Mouse (Mus musculus) neural tube, embryonic 11.5 days (tissue): ENCODE data around the gene Pclaf. TPM values are rescaled to one million over a fixed set of nuclear protein-coding genes. Genes with fewer than 3 reads are reported as not detected.

Source experiments
- ATAC-seq: fragments of 200-750 bp; cut with Nextera tagmentation; 2 replicates; pipeline ENCODE4 v1.8.0; 2017; ENCODE audit warnings: moderate number of reproducible peaks, mild to moderate bottlenecking, moderate TSS enrichment, moderate library complexity; ENCODE audit not compliant: insufficient read depth, low FRiP score, low TSS enrichment
- DNase-seq: peaks from one replicate; pipeline ENCODE4 v3.0.0-alpha.2; 2015; ENCODE audit warnings: low spot score
- H3K27ac ChIP-seq: fragments of 300-500 bp; sonication (generic); 2 replicates; pipeline ENCODE4 v1.5.1; 2014; ENCODE audit warnings: low read depth, mild to moderate bottlenecking, low read length
- H3K27me3 ChIP-seq: fragments of 300-500 bp; sonication (generic); 2 replicates; pipeline ENCODE4 v1.6.1; 2014; ENCODE audit warnings: mild to moderate bottlenecking, low read length, mixed read lengths; ENCODE audit not compliant: control insufficient read depth, insufficient read depth
- H3K36me3 ChIP-seq: fragments of 300-500 bp; sonication (generic); 2 replicates; pipeline ENCODE4 v1.6.1; 2014; ENCODE audit warnings: mild to moderate bottlenecking, low read length, moderate library complexity, mixed read lengths; ENCODE audit not compliant: control insufficient read depth, insufficient read depth
- H3K4me1 ChIP-seq: fragments of 300-500 bp; sonication (generic); 2 replicates; pipeline ENCODE4 v1.6.1; 2014; ENCODE audit warnings: low read length, mixed read lengths; ENCODE audit not compliant: control insufficient read depth, insufficient read depth
- H3K4me2 ChIP-seq: fragments of 300-500 bp; sonication (generic); 2 replicates; pipeline ENCODE4 v1.6.1; 2014; ENCODE audit warnings: low read depth, mild to moderate bottlenecking, moderate library complexity
- H3K4me3 ChIP-seq: fragments of 300-500 bp; sonication (generic); 2 replicates; pipeline ENCODE4 v1.5.1; 2014; ENCODE audit warnings: low read depth, low read length
- H3K9ac ChIP-seq: fragments of 300-500 bp; sonication (generic); 2 replicates; pipeline ENCODE4 v1.6.1; 2014; ENCODE audit warnings: mild to moderate bottlenecking, low read length
- H3K9me3 ChIP-seq: fragments of 300-500 bp; sonication (generic); 2 replicates; pipeline ENCODE4 v1.6.1; 2016; ENCODE audit warnings: low read length; ENCODE audit not compliant: control insufficient read depth
- WGBS: fragments of 180-500 bp; shearing (Covaris S2); extraction: QIAGEN DNeasy Blood & Tissue Kit; methylation state at CpG from one replicate; pipeline ENCODE4 v1.1.7; 2014; 5-methylcytosine and 5-hydroxymethylcytosine counted together
- polyA plus RNA-seq: library from polyadenylated mRNA; unstranded; fragments of >200 nt; fragmentation: Nextera tagmentation; extraction: Ambion mirVana; gene quantifications from 2 replicates; pipeline ENCODE4 v1.2.1, GENCODE M21; 2014

Gene Pclaf
- 203 and 215 TPM in 2 replicates for polyA plus RNA-seq

DNA sequence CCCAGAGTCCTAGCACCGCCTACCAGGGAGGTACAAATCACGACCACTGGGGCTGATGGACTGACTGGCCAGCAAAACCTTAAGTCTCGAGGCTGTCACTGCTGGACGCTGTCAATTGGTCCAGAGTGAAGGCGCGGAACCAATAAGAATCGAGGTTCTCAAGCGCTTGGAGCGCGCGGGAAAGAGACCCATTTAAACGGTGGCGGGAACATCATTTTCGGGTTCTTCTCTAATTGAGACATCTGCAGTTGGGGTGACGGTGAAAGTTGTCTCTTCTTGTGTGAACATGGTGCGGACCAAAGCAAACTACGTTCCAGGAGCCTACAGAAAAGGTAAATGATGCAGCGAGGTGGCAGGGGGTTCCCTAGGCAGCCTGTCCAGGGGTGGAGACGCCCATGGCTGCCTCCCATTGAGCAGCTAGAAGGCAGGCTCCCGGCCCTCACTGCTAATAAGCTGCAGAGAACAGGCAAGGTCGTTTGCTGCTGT lies at the start of gene Pclaf:
Gene Pclaf (plus strand): TSS at position 95 of the 486 bp plus-strand sequence.
- Histone ChIP-seq H3K9me3 (no peaks in the 10 kb centered on the region), H3K36me3 (peaks cover 3% of the 10 kb centered on the region), H3K9ac (peak within 1 kb of the TSS; percentile 75), H3K4me2 (peak within 1 kb of the TSS; percentile 81), H3K27ac (0 out of 2 replicates have a peak within 1 kb of the TSS, but pooled peaks have one; percentile 35), H3K4me3 (peak within 1 kb of the TSS; percentile 71), H3K27me3 (no peaks in the 10 kb centered on the region), H3K4me1 (peaks cover 3% of the 10 kb centered on the region; the same call in 1 of the 2 replicates)
- peak; percentile 88 for ATAC-seq
- DNase-seq = peak; percentile 89
- under 1% methylated on average over 21 of the region's 21 CpGs for WGBS

DNA sequence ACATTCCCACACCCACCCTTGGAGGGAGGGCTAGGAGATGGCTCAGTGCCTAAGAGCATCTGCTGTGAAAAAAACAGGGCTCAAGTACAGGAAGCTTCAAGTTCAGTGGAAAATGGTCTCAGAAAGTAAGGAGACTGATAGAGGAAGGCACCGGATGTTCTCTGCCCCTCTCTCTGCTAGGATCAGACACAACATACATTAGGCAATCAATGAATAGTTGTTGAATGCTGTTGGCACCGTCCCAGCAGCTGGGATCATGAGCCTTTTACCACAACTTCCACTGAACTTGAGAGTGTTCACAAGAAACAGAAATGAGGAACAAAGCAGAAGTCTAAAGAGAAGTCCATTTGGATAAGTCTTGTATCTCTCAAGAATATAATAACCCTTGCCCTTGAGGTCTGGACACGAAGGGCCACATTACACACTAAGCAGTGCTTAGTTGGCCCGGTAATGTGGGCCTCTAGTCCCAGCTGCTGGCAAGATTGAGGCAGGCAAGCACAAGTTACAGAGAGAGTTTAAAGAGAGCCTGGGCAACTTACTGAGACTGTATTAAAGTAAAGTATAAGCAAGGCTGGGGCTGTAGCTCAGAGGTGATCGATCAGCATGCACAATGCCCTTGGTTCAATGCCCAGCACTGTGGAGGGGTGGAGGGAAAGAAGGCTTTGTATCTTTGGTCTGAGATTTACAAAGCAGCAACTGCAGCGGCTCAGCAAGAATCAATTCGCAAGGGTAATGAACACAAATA lies 45.4 kb upstream of the Pclaf start:
- no peak overlapping the region for H3K4me2 ChIP-seq
- H3K4me1 ChIP-seq = peaks cover 23% of the 10 kb centered on the region
- no peak overlapping the region for H3K4me3 ChIP-seq
- H3K27me3 ChIP-seq = no peaks in the 10 kb centered on the region
- no peak for ATAC-seq
- DNase-seq = peak; percentile 16
- no peak overlapping the region for H3K9ac ChIP-seq
- 60% methylated on average over 7 of the region's 7 CpGs for WGBS
- no peaks in the 10 kb centered on the region for H3K36me3 ChIP-seq
- peak overlapping the region; percentile 62; the same call in 1 of the 2 replicates for H3K27ac ChIP-seq
- no peaks in the 10 kb centered on the region for H3K9me3 ChIP-seq

GRCm38 (mm10) chr9:65848154-65848553 lies 41.9 kb upstream of the Pclaf start:
- H3K9ac ChIP-seq = no peak overlapping the region
- H3K36me3 ChIP-seq = no peaks in the 10 kb centered on the region
- H3K27me3 ChIP-seq = no peaks in the 10 kb centered on the region
- H3K4me2 ChIP-seq = no peak overlapping the region
- no peak overlapping the region for H3K4me3 ChIP-seq
- peaks cover 23% of the 10 kb centered on the region for H3K4me1 ChIP-seq
- DNase-seq = peak; percentile 19
- no peaks in the 10 kb centered on the region for H3K9me3 ChIP-seq
- ATAC-seq = no peak
- no peak overlapping the region for H3K27ac ChIP-seq

- no peak overlapping the region for H3K9ac ChIP-seq
- DNase-seq = no peak
- H3K9me3 ChIP-seq = no peaks in the 10 kb centered on the region
- no peak overlapping the region for H3K27ac ChIP-seq
- H3K36me3 ChIP-seq = no peaks in the 10 kb centered on the region
- no peak overlapping the region for H3K4me3 ChIP-seq
- WGBS = 26% methylated on average over 1 of the region's 1 CpGs
- H3K4me1 ChIP-seq = peaks cover 13% of the 10 kb centered on the region
- ATAC-seq = no peak
- H3K27me3 ChIP-seq = no peaks in the 10 kb centered on the region
- no peak overlapping the region for H3K4me2 ChIP-seq
Observed at GRCm38 (mm10) chr9:65850203-65850602, 39.8 kb upstream of the Pclaf start.

- no peak overlapping the region for H3K27ac ChIP-seq
- ATAC-seq (no peak), DNase-seq (no peak)
- no peak overlapping the region for H3K9ac ChIP-seq
- WGBS = 52% methylated on average over 1 of the region's 1 CpGs
- H3K27me3 ChIP-seq = no peaks in the 10 kb centered on the region
- H3K9me3 ChIP-seq = no peaks in the 10 kb centered on the region
- H3K4me3 ChIP-seq = no peak overlapping the region
- no peaks in the 10 kb centered on the region for H3K4me1 ChIP-seq
- no peak overlapping the region for H3K4me2 ChIP-seq
- peaks cover 6% of the 10 kb centered on the region for H3K36me3 ChIP-seq
Observed at GRCm38 (mm10) chr9:65859656-65860055, 30.4 kb upstream of the Pclaf start.

GRCm38 (mm10) chr9:65884564-65885315 lies 5.3 kb upstream of the Pclaf start:
- Histone ChIP-seq H3K36me3 (no peaks in the 10 kb centered on the region), H3K9ac (peak overlapping the region; percentile 76), H3K27me3 (no peaks in the 10 kb centered on the region), H3K4me2 (peak overlapping the region; percentile 57), H3K4me3 (peak overlapping the region; percentile 52), H3K9me3 (no peaks in the 10 kb centered on the region), H3K27ac (peak overlapping the region; percentile 2; the same call in 1 of the 2 replicates), H3K4me1 (no peaks in the 10 kb centered on the region; the same call in 1 of the 2 replicates)
- under 1% methylated on average over 37 of the region's 37 CpGs for WGBS
- DNase-seq (peak; percentile 93), ATAC-seq (peak; percentile 84; the same call in 1 of the 2 replicates)

DNA sequence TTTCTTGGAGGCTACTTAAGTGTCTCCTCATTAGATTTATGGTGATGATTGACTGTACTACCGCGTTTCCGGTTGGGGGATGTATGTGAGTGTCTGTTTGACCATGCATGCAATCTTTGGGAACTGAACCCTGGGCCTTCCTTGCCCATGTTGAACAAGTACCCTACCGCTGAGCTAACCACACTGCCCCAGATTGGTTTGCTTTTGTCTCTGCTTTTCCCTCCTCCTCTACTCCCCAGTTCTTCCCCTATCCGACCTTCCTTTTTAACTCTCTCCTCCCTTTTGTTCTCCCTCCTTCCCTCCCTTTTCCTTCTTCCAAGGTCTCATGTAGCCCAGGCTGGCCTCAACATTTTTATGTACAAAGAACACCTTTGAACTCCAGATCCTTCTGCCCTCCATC lies 1.1 kb downstream of the Pclaf start:
- Histone ChIP-seq H3K27ac (no peak overlapping the region), H3K9ac (peak overlapping the region; percentile 75), H3K4me1 (peaks cover 3% of the 10 kb centered on the region; the same call in 1 of the 2 replicates), H3K9me3 (no peaks in the 10 kb centered on the region), H3K36me3 (peaks cover 3% of the 10 kb centered on the region), H3K27me3 (no peaks in the 10 kb centered on the region), H3K4me2 (peak overlapping the region; percentile 81), H3K4me3 (peak overlapping the region; percentile 71)
- 3% methylated on average over 5 of the region's 5 CpGs for WGBS
- no peak for ATAC-seq
- no peak for DNase-seq

DNA sequence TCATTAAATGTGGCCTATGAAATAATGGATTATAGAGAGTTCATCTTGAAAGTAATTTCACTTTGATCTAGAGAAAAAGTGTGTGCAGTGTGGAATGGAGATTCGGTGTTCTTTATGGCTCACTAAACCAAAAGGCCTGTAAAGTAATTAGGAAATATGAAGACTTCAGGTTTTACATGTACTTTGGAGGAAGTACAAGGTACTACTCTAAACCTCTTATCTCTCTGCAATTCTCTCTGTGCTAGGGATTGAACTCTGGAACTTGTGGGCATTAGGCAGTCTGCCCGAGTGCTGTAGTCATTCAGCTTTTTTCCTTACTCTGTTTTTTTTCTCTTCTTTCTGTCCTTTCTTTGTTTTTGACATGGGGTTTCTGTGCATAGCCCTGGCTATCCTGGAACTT lies 6.9 kb downstream of the Pclaf start:
- H3K4me2 ChIP-seq = no peak overlapping the region
- no peak overlapping the region for H3K9ac ChIP-seq
- DNase-seq (no peak), ATAC-seq (no peak)
- H3K9me3 ChIP-seq = no peaks in the 10 kb centered on the region
- no peak overlapping the region for H3K4me3 ChIP-seq
- no peaks in the 10 kb centered on the region for H3K4me1 ChIP-seq
- peaks cover 12% of the 10 kb centered on the region for H3K36me3 ChIP-seq
- H3K27ac ChIP-seq = no peak overlapping the region
- H3K27me3 ChIP-seq = no peaks in the 10 kb centered on the region
- WGBS = 91% methylated on average over 2 of the region's 2 CpGs
